Mouse (Mus musculus) ES-E14 (cell line): Measurements from ENCODE around the gene Alox5ap.

Experiments
- CHD2 ChIP-seq: IDR thresholded peaks from 2 replicates; pipeline ENCODE4 v1.6.1; 2014; ENCODE audit warnings: mild to moderate bottlenecking, low read depth, low read length, inconsistent platforms
- MAFK ChIP-seq: IDR thresholded peaks from 2 replicates; pipeline ENCODE4 v1.6.1; 2014; ENCODE audit warnings: mild to moderate bottlenecking, low read depth, low read length, inconsistent platforms; ENCODE audit not compliant: insufficient read depth
- ZC3H11A ChIP-seq: IDR thresholded peaks from 2 replicates; pipeline ENCODE4 v1.6.1; 2012; ENCODE audit warnings: low read depth, mild to moderate bottlenecking, inconsistent platforms, low read length, borderline replicate concordance
- ZNF384 ChIP-seq: IDR thresholded peaks from 2 replicates; pipeline ENCODE4 v1.6.1; 2012; ENCODE audit warnings: low read depth, low read length, inconsistent platforms

GRCm38 (mm10) chr5:149331407-149332143 lies 67.0 kb downstream of the Alox5ap start:
- no peak for TF ChIP-seq ZC3H11A
- TF ChIP-seq CHD2 = no peak
- no peak for TF ChIP-seq ZNF384
- no peak for TF ChIP-seq MAFK
